Mouse (Mus musculus): ENCODE data around the gene Stat2.

- TF ChIP-seq CTCF (IDR thresholded peaks at IDR 0.05; ENCODE audit: low read depth, low read length) (no peak), POLR2AphosphoS5 (IDR thresholded peaks at IDR 0.05; ENCODE audit: insufficient replicate concordance, low read depth, low read length) (no peak)
Observed at GRCm38 (mm10) chr10:128297221-128297620, 26.9 kb downstream of the Stat2 start.
